Mouse (Mus musculus) midbrain, embryonic 10.5 days (tissue): ENCODE results near the gene H2-DMb2. TPM values are rescaled to one million over a fixed set of nuclear protein-coding genes. Genes with fewer than 3 reads are reported as not detected.

Source experiments
- DNase-seq: peaks from one replicate; pipeline ENCODE4 v3.0.0-alpha.2; 2017; ENCODE audit warnings: low spot score
- H3K27ac ChIP-seq: fragments of 300-500 bp; sonication (generic); replicated peaks from 2 replicates; pipeline ENCODE4 v1.5.1; 2016; ENCODE audit warnings: mild to moderate bottlenecking
- H3K27me3 ChIP-seq: fragments of 300-500 bp; sonication (generic); 2 replicates; pipeline ENCODE4 v1.6.1; 2016; ENCODE audit warnings: low read depth, mild to moderate bottlenecking; ENCODE audit not compliant: poor library complexity, severe bottlenecking
- H3K36me3 ChIP-seq: fragments of 300-500 bp; sonication (generic); 2 replicates; pipeline ENCODE4 v1.6.1; 2016; ENCODE audit warnings: mild to moderate bottlenecking, moderate library complexity
- H3K4me1 ChIP-seq: fragments of 300-500 bp; sonication (generic); 2 replicates; pipeline ENCODE4 v1.6.1; 2016
- H3K4me3 ChIP-seq: fragments of 300-500 bp; sonication (generic); 2 replicates; pipeline ENCODE4 v1.5.1; 2016; ENCODE audit warnings: mild to moderate bottlenecking, moderate library complexity
- H3K9me3 ChIP-seq: fragments of 300-500 bp; sonication (generic); replicated peaks from 2 replicates; pipeline ENCODE4 v1.6.1; 2016; ENCODE audit warnings: mild to moderate bottlenecking
- WGBS: fragments of 180-500 bp; shearing (Covaris S2); methylation state at CpG from one replicate; pipeline ENCODE4 v1.1.7; 2016; 5-methylcytosine and 5-hydroxymethylcytosine counted together
- polyA plus RNA-seq: library from polyadenylated mRNA; unstranded; fragments of >200 nt; fragmentation: Nextera tagmentation; extraction: Ambion mirVana; gene quantifications from 2 replicates; pipeline ENCODE4 v1.2.1, GENCODE M21; 2016

H2-DMb2 gene
- polyA plus RNA-seq, 1 experiment from 2014 or later = not detected

DNA sequence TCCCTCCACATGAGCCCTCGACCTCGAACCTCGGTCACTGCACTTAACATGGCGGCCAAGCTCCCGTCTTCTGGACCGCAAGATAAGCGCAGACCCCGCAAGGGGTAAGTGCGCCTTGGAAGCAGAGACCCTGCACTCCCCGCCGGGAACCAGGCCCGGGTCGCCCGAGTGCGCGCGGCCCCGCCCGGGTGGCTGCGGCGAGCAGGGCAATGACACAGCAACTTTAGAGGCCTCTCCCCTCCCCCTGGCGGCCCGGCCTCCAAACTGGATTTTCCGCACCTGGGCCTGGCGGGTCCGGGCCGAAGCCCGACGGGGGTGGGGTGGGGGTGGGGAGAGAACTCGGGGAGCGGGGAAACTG lies 22.3 kb upstream of the H2-DMb2 start:
- peak overlapping the region; percentile 99 for H3K27ac ChIP-seq
- peaks cover 37% of the 10 kb centered on the region for H3K36me3 ChIP-seq
- H3K4me3 ChIP-seq = peak overlapping the region; percentile 99
- 0% methylated on average over 29 of the region's 31 CpGs for WGBS
- no peaks in the 10 kb centered on the region for H3K9me3 ChIP-seq
- no peak for DNase-seq
- H3K27me3 ChIP-seq = no peaks in the 10 kb centered on the region
- peaks cover 41% of the 10 kb centered on the region for H3K4me1 ChIP-seq

GRCm38 (mm10) chr17:34121172-34121878 lies 21.8 kb upstream of the H2-DMb2 start:
- peak; percentile 87 for DNase-seq
- peak overlapping the region; percentile 99 for H3K4me3 ChIP-seq
- under 1% methylated on average over 34 of the region's 35 CpGs for WGBS
- peaks cover 36% of the 10 kb centered on the region for H3K4me1 ChIP-seq
- H3K9me3 ChIP-seq = no peaks in the 10 kb centered on the region
- H3K36me3 ChIP-seq = peaks cover 37% of the 10 kb centered on the region
- H3K27me3 ChIP-seq = no peaks in the 10 kb centered on the region
- H3K27ac ChIP-seq = peak overlapping the region; percentile 99

GRCm38 (mm10) chr17:34121879-34122187 lies 21.3 kb upstream of the H2-DMb2 start:
- DNase-seq = no peak
- Histone ChIP-seq H3K27me3 (no peaks in the 10 kb centered on the region), H3K4me1 (peaks cover 32% of the 10 kb centered on the region), H3K9me3 (no peaks in the 10 kb centered on the region), H3K36me3 (peaks cover 33% of the 10 kb centered on the region), H3K4me3 (peak overlapping the region; percentile 99), H3K27ac (peak overlapping the region; percentile 99)
- 0% methylated on average over 10 of the region's 10 CpGs for WGBS

GRCm38 (mm10) chr17:34122188-34122984 lies 20.7 kb upstream of the H2-DMb2 start, which contains the start of gene Brd2:
TSS of gene Brd2 (minus strand) at chr17:34122634.
- peaks cover 32% of the 10 kb centered on the region for H3K4me1 ChIP-seq
- H3K9me3 ChIP-seq = no peaks in the 10 kb centered on the region
- peak; percentile 98 for DNase-seq
- peak within 1 kb of the TSS; percentile 99 for H3K27ac ChIP-seq
- H3K4me3 ChIP-seq = peak within 1 kb of the TSS; percentile 99
- under 1% methylated on average over 70 of the region's 75 CpGs for WGBS
- peaks cover 27% of the 10 kb centered on the region for H3K36me3 ChIP-seq
- 0 out of 2 replicates have a peak, but pooled peaks cover 4% of the 10 kb centered on the region for H3K27me3 ChIP-seq

DNA sequence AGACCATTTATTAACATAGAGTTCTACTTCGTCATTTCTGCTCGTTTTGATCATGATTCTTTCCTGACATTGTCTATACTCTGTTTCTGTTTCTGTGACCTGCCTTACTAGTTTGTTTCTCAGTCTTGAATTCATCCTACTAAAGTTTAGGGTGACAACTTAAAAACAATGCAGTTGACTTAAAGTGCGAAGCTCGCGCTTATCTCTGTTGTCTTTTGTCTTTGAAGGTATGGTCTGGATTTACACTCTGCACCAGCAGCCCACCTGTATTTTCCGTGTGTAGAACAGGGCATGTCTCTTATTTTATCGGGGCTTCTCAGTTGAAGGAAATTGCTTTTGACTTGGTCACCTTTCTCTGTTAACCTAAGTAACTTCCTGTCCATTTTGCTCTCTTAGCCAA lies 20.0 kb upstream of the H2-DMb2 start:
- DNase-seq = no peak
- H3K27ac ChIP-seq = peak overlapping the region; percentile 99
- peaks cover 35% of the 10 kb centered on the region for H3K4me1 ChIP-seq
- H3K4me3 ChIP-seq = peak overlapping the region; percentile 99
- peaks cover 20% of the 10 kb centered on the region for H3K36me3 ChIP-seq
- no peaks in the 10 kb centered on the region for H3K9me3 ChIP-seq
- H3K27me3 ChIP-seq = peaks cover 10% of the 10 kb centered on the region; the same call in 1 of the 2 replicates
- 3% methylated on average over 7 of the region's 7 CpGs for WGBS

- peaks cover 16% of the 10 kb centered on the region for H3K36me3 ChIP-seq
- DNase-seq = peak; percentile 39
- 18% methylated on average over 2 of the region's 2 CpGs for WGBS
- peak overlapping the region; percentile 99 for H3K27ac ChIP-seq
- H3K4me3 ChIP-seq = peak overlapping the region; percentile 99
- H3K4me1 ChIP-seq = peaks cover 39% of the 10 kb centered on the region
- peaks cover 14% of the 10 kb centered on the region; the same call in 1 of the 2 replicates for H3K27me3 ChIP-seq
- H3K9me3 ChIP-seq = no peaks in the 10 kb centered on the region
Observed at GRCm38 (mm10) chr17:34123518-34123917, 19.6 kb upstream of the H2-DMb2 start.

- no peak overlapping the region for H3K4me3 ChIP-seq
- peaks cover 49% of the 10 kb centered on the region for H3K4me1 ChIP-seq
- WGBS = 88% methylated on average over 6 of the region's 6 CpGs
- no peaks in the 10 kb centered on the region for H3K9me3 ChIP-seq
- no peak overlapping the region for H3K27ac ChIP-seq
- no peak for DNase-seq
- peaks cover 26% of the 10 kb centered on the region for H3K27me3 ChIP-seq
- peaks cover 8% of the 10 kb centered on the region; the same call in 1 of the 2 replicates for H3K36me3 ChIP-seq
Observed at GRCm38 (mm10) chr17:34124649-34125048, 18.5 kb upstream of the H2-DMb2 start.

DNA sequence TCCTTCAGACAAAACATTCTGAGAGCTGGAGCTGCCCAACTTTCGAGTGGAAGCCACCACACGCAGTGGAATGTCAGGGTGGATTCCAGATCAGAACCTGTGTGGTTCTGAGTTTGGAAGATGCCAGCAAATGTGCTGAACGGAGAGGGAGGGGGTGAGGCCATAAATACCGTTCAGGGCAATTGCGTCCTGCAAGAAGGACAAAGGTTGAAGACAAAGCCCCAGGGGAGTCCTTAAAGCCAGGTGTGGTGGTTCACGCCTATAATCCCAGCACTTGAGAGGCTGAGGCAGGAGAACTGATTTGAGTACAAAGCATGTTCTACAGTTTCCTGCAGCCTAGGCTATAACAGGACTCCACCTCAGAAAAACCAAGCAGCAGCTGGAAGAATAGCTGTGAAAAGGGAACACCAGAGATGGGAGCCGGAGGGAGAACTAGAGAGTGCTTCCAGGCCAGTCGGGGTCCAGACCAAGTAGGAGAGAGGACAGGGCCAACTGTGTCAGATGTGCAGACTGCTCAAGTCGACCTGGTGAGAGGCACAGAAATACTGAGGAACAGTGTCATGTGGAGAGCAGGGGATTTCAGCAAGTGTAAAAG lies 16.2 kb upstream of the H2-DMb2 start:
- no peaks in the 10 kb centered on the region for H3K9me3 ChIP-seq
- H3K4me1 ChIP-seq = peaks cover 54% of the 10 kb centered on the region
- no peak overlapping the region for H3K27ac ChIP-seq
- H3K36me3 ChIP-seq = peaks cover 8% of the 10 kb centered on the region; the same call in 1 of the 2 replicates
- H3K27me3 ChIP-seq = peaks cover 26% of the 10 kb centered on the region
- WGBS = 64% methylated on average over 9 of the region's 9 CpGs
- peak overlapping the region; percentile 8; the same call in 1 of the 2 replicates for H3K4me3 ChIP-seq
- no peak for DNase-seq

- DNase-seq = no peak
Observed at GRCm38 (mm10) chr17:34127475-34127874, 15.6 kb upstream of the H2-DMb2 start.

DNA sequence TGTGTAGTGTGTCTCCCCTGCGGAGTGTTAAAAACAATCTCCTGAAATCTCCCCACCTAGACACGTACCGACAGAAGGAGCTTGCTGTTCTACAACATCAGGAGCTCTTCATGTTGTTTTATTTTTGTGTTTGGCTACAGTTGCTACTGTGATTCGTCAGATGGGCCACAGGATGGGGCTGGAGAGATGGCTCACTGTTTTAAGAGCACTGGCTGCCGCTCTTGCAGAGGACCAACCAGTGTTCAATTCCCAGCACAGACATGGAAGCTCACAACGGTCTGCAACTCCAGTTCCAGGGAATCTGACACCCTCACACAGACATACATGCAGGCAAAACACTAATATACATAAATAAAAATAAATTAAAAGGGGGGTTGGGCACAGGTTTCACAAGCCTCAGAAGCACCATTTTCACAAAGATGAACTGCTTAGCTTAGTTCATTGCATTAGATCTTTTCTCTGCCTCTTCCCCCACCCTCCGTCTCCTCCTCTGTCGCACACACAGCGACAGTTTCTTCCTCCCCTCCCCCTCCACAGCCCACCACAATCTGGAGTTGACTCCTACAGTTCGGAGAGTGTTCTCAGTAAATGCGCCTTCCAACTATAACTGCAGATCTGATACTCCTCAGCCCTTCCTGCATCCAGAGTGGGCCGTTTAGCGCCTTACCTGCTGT lies 14.7 kb upstream of the H2-DMb2 start:
- no peaks in the 10 kb centered on the region for H3K9me3 ChIP-seq
- peak overlapping the region; percentile 34; the same call in 1 of the 2 replicates for H3K4me3 ChIP-seq
- peaks cover 26% of the 10 kb centered on the region for H3K27me3 ChIP-seq
- WGBS = 25% methylated on average over 13 of the region's 13 CpGs
- DNase-seq = no peak
- H3K4me1 ChIP-seq = peaks cover 43% of the 10 kb centered on the region
- H3K36me3 ChIP-seq = peaks cover 8% of the 10 kb centered on the region; the same call in 1 of the 2 replicates
- H3K27ac ChIP-seq = peak overlapping the region; percentile 52; the same call in 1 of the 2 replicates

More at GRCm38 (mm10) chr17:34127475-34127874, 15.6 kb upstream of the H2-DMb2 start:
- peaks cover 26% of the 10 kb centered on the region for H3K27me3 ChIP-seq
- H3K4me3 ChIP-seq = peak overlapping the region; percentile 8; the same call in 1 of the 2 replicates
- H3K4me1 ChIP-seq = peaks cover 52% of the 10 kb centered on the region
- no peak overlapping the region for H3K27ac ChIP-seq
- peaks cover 8% of the 10 kb centered on the region; the same call in 1 of the 2 replicates for H3K36me3 ChIP-seq
- 21% methylated on average over 6 of the region's 6 CpGs for WGBS
- no peaks in the 10 kb centered on the region for H3K9me3 ChIP-seq

- DNase-seq = no peak
- Histone ChIP-seq H3K27me3 (peaks cover 26% of the 10 kb centered on the region), H3K27ac (peak overlapping the region; percentile 52; the same call in 1 of the 2 replicates), H3K4me1 (peaks cover 37% of the 10 kb centered on the region), H3K4me3 (peak overlapping the region; percentile 34), H3K9me3 (no peaks in the 10 kb centered on the region), H3K36me3 (peaks cover 8% of the 10 kb centered on the region; the same call in 1 of the 2 replicates)
- WGBS = 24% methylated on average over 18 of the region's 18 CpGs
Observed at GRCm38 (mm10) chr17:34128944-34129791, 13.9 kb upstream of the H2-DMb2 start.
